28 mouse cellular contexts compared by ENCODE assay signal in the genomic region with DNA sequence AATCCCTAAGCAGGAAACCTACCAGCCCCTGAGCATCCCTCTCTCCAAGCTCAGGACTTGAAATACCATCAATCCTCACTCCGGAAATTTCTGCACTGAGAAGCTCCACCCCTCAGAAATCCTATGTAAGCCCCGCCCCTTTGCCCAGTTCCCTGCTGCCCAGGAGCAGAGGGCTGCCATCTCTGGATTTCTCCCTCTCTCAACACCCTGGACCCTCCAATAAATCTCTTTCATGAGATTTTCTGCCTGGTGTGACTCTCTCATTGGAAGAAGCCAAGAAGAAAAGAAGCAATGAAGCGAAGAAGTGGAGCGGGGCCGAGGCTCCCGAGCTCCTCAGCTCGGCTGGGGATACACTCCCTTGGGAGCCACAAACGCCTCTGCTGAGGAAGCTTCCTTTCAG. TPM values are rescaled to one million over a fixed set of nuclear protein-coding genes. Genes with fewer than 3 reads are reported as not detected.
DNase-seq lines count a peak whose midpoint lies in the region; ATAC-seq and TF ChIP-seq lines count a peak whose summit lies in the region.
"Had no signal": no experiment of that assay in that cellular context is flagged by ENCODE, and none has a peak within 500 bp of the region (broad histone marks: within the 10 kb centered on the region; RNA-seq: fewer than 3 reads in every experiment).

No protein-coding gene starts in this region.

- no peak for TF ChIP-seq CTCF in stomach, postnatal 0 days (IDR thresholded peaks at IDR 0.05; ENCODE audit: low read depth)

- no peaks in the 10 kb centered on the region for H3K4me1 ChIP-seq in hindbrain, embryonic 15.5 days (replicated peaks)
- peaks cover 4% of the 10 kb centered on the region; the same call in 1 of the 2 replicates for H3K4me1 ChIP-seq in hindbrain, embryonic 10.5 days (replicated peaks)
- 0 out of 2 replicates have a peak, but pooled peaks cover 2% of the 10 kb centered on the region for H3K4me1 ChIP-seq in midbrain, embryonic 13.5 days (replicated peaks)
- H3K4me1 ChIP-seq in midbrain, embryonic 14.5 days (ENCODE audit: control insufficient read depth, insufficient read depth, low read length): no peaks in the 10 kb centered on the region
- H3K4me1 ChIP-seq in neural tube, embryonic 15.5 days: 0 out of 2 replicates have a peak, but pooled peaks cover 2% of the 10 kb centered on the region
- H3K4me1 ChIP-seq in stomach, postnatal 0 days (replicated peaks; ENCODE audit: control insufficient read depth, insufficient read depth): no peaks in the 10 kb centered on the region
- H3K4me1 ChIP-seq: forebrain, embryonic 15.5 days; limb, embryonic 15.5 days; midbrain, embryonic 12.5 days; neural tube, embryonic 13.5 days had no signal

- ATAC-seq in hindbrain, embryonic 15.5 days (ENCODE audit: low FRiP score, low read depth): no peak
- ATAC-seq in midbrain, embryonic 13.5 days: 0 out of 2 replicates have a peak, but pooled peaks have one; percentile 6
- no peak for ATAC-seq in midbrain, embryonic 14.5 days (ENCODE audit: low FRiP score, low TSS enrichment)
- no peak for ATAC-seq in neural tube, embryonic 15.5 days (ENCODE audit: low FRiP score)
- no peak for ATAC-seq in stomach, postnatal 0 days (ENCODE audit: low FRiP score, low TSS enrichment)
- ATAC-seq: activated CD4-positive, CD25-positive, alpha-beta regulatory T cell, adult 4 months; forebrain, embryonic 15.5 days had no signal

- H3K9me3 ChIP-seq in hindbrain, embryonic 15.5 days: no peaks in the 10 kb centered on the region
- no peaks in the 10 kb centered on the region for H3K9me3 ChIP-seq in hindbrain, embryonic 10.5 days
- H3K9me3 ChIP-seq in midbrain, embryonic 13.5 days: no peaks in the 10 kb centered on the region
- no peaks in the 10 kb centered on the region for H3K9me3 ChIP-seq in midbrain, embryonic 14.5 days (ENCODE audit: control insufficient read depth, low read length)
- H3K9me3 ChIP-seq in neural tube, embryonic 15.5 days (replicated peaks): no peaks in the 10 kb centered on the region
- no peaks in the 10 kb centered on the region for H3K9me3 ChIP-seq in stomach, postnatal 0 days (ENCODE audit: control insufficient read depth, low read length)
- H3K9me3 ChIP-seq: forebrain, embryonic 15.5 days; limb, embryonic 15.5 days; midbrain, embryonic 12.5 days; neural tube, embryonic 13.5 days had no signal

- no peak overlapping the region for H3K4me3 ChIP-seq in hindbrain, embryonic 15.5 days
- H3K4me3 ChIP-seq in hindbrain, embryonic 10.5 days: no peak overlapping the region
- no peak overlapping the region for H3K4me3 ChIP-seq in midbrain, embryonic 13.5 days (replicated peaks)
- H3K4me3 ChIP-seq in midbrain, embryonic 14.5 days (replicated peaks; ENCODE audit: low read depth, low read length): no peak overlapping the region
- no peak overlapping the region for H3K4me3 ChIP-seq in neural tube, embryonic 15.5 days (replicated peaks)
- H3K4me3 ChIP-seq in stomach, postnatal 0 days (ENCODE audit: low read depth, low read length): no peak overlapping the region
- H3K4me3 ChIP-seq: forebrain, embryonic 15.5 days; limb, embryonic 15.5 days; midbrain, embryonic 12.5 days; neural tube, embryonic 13.5 days had no signal

- 33% methylated on average over 8 of the region's 8 CpGs for WGBS in hindbrain, embryonic 15.5 days
- WGBS in hindbrain, embryonic 10.5 days: 65% methylated on average over 8 of the region's 8 CpGs
- 36% methylated on average over 8 of the region's 8 CpGs for WGBS in midbrain, embryonic 13.5 days
- 29% methylated on average over 8 of the region's 8 CpGs for WGBS in midbrain, embryonic 14.5 days
- WGBS in neural tube, embryonic 15.5 days: 32% methylated on average over 8 of the region's 8 CpGs
- WGBS in stomach, postnatal 0 days: 72% methylated on average over 8 of the region's 8 CpGs

- H3K36me3 ChIP-seq in hindbrain, embryonic 15.5 days: no peaks in the 10 kb centered on the region
- no peaks in the 10 kb centered on the region for H3K36me3 ChIP-seq in hindbrain, embryonic 10.5 days
- H3K36me3 ChIP-seq in midbrain, embryonic 13.5 days: no peaks in the 10 kb centered on the region
- no peaks in the 10 kb centered on the region for H3K36me3 ChIP-seq in midbrain, embryonic 14.5 days (ENCODE audit: control insufficient read depth, insufficient read depth, low read length)
- no peaks in the 10 kb centered on the region for H3K36me3 ChIP-seq in neural tube, embryonic 15.5 days
- H3K36me3 ChIP-seq in stomach, postnatal 0 days (ENCODE audit: control insufficient read depth, insufficient read depth, low read length): no peaks in the 10 kb centered on the region
- H3K36me3 ChIP-seq: forebrain, embryonic 15.5 days; limb, embryonic 15.5 days; midbrain, embryonic 12.5 days; neural tube, embryonic 13.5 days had no signal

- no peak for TF ChIP-seq EP300 in stomach, postnatal 0 days (optimal IDR thresholded peaks at IDR 0.05)

- peak overlapping the region; percentile 22; the same call in 1 of the 2 replicates for H3K4me2 ChIP-seq in hindbrain, embryonic 15.5 days
- H3K4me2 ChIP-seq in midbrain, embryonic 13.5 days (replicated peaks): no peak overlapping the region
- no peak overlapping the region for H3K4me2 ChIP-seq in midbrain, embryonic 14.5 days (ENCODE audit: low read length)
- peak overlapping the region; percentile 39 for H3K4me2 ChIP-seq in neural tube, embryonic 15.5 days
- no peak overlapping the region for H3K4me2 ChIP-seq in stomach, postnatal 0 days (replicated peaks; ENCODE audit: low read depth)
- H3K4me2 ChIP-seq: forebrain, embryonic 15.5 days; limb, embryonic 15.5 days; lung, embryonic 14.5 days; midbrain, embryonic 12.5 days; neural tube, embryonic 13.5 days had no signal

- H3K27ac ChIP-seq in hindbrain, embryonic 15.5 days (replicated peaks): no peak overlapping the region
- no peak overlapping the region for H3K27ac ChIP-seq in hindbrain, embryonic 10.5 days
- no peak overlapping the region for H3K27ac ChIP-seq in midbrain, embryonic 13.5 days
- no peak overlapping the region for H3K27ac ChIP-seq in midbrain, embryonic 14.5 days (replicated peaks; ENCODE audit: low read depth, low read length)
- no peak overlapping the region for H3K27ac ChIP-seq in neural tube, embryonic 15.5 days (replicated peaks)
- H3K27ac ChIP-seq in stomach, postnatal 0 days (replicated peaks): 0 out of 2 replicates have a peak overlapping the region, but pooled peaks have one; percentile 4
- H3K27ac ChIP-seq: forebrain, embryonic 15.5 days; limb, embryonic 15.5 days; liver, embryonic 14.5 days; midbrain, embryonic 12.5 days; neural tube, embryonic 13.5 days had no signal

- H3K27me3 ChIP-seq in hindbrain, embryonic 15.5 days: no peaks in the 10 kb centered on the region
- H3K27me3 ChIP-seq in hindbrain, embryonic 10.5 days (ENCODE audit: insufficient read depth, poor library complexity, severe bottlenecking): no peaks in the 10 kb centered on the region
- no peaks in the 10 kb centered on the region for H3K27me3 ChIP-seq in midbrain, embryonic 13.5 days
- no peaks in the 10 kb centered on the region for H3K27me3 ChIP-seq in midbrain, embryonic 14.5 days (ENCODE audit: control insufficient read depth, insufficient read depth, low read length)
- no peaks in the 10 kb centered on the region for H3K27me3 ChIP-seq in neural tube, embryonic 15.5 days (replicated peaks)
- no peaks in the 10 kb centered on the region for H3K27me3 ChIP-seq in stomach, postnatal 0 days (ENCODE audit: control insufficient read depth, insufficient read depth, low read length)
- H3K27me3 ChIP-seq: forebrain, embryonic 15.5 days; limb, embryonic 15.5 days; midbrain, embryonic 12.5 days; neural tube, embryonic 13.5 days had no signal

- no peak for DNase-seq in hindbrain, embryonic 10.5 days (ENCODE audit: low spot score)
- no peak for DNase-seq in midbrain, embryonic 14.5 days
- no peak for DNase-seq in stomach, postnatal 0 days (ENCODE audit: low spot score)
- DNase-seq in embryo, embryonic 9.5 days (ENCODE audit: extremely low spot score): no peak
- DNase-seq: adrenal gland, adult 8-10 months; cerebellum, adult 2 months; cerebellum, postnatal 25 days; embryo, embryonic 11 days; gastrocnemius, postnatal 14 days; heart, adult 18-20 months; heart, postnatal 36 days; kidney, adult 2 months; layer of hippocampus, adult 9-11 months; left cerebral cortex, postnatal 4 days; lung, embryonic 14.5 days had no signal

- no peak overlapping the region for H3K9ac ChIP-seq in hindbrain, embryonic 15.5 days
- H3K9ac ChIP-seq in midbrain, embryonic 13.5 days (replicated peaks): no peak overlapping the region
- H3K9ac ChIP-seq in midbrain, embryonic 14.5 days (replicated peaks; ENCODE audit: low read length): no peak overlapping the region
- H3K9ac ChIP-seq in neural tube, embryonic 15.5 days (replicated peaks): no peak overlapping the region
- H3K9ac ChIP-seq in stomach, postnatal 0 days (ENCODE audit: low read length): no peak overlapping the region
- H3K9ac ChIP-seq: forebrain, embryonic 15.5 days; limb, embryonic 15.5 days; liver, embryonic 14.5 days; lung, embryonic 14.5 days; midbrain, embryonic 12.5 days; neural tube, embryonic 13.5 days had no signal

RNA-seq across cellular contexts. Expression of gene Klk5, which starts 18.6 kb away (rescaled TPM):
- polyA plus RNA-seq in hindbrain, embryonic 15.5 days (2015; fragmentation: Nextera tagmentation; extraction: Ambion mirVana): not detected in 2 replicates
- 0.12 TPM in 1 of 2 replicates, not detected in the other for polyA plus RNA-seq in hindbrain, embryonic 10.5 days (2016; fragmentation: Nextera tagmentation; extraction: Ambion mirVana)
- not detected in 2 replicates for polyA plus RNA-seq in midbrain, embryonic 13.5 days (2015; fragmentation: Nextera tagmentation; extraction: Ambion mirVana)
- not detected in 2 replicates for polyA plus RNA-seq in midbrain, embryonic 14.5 days (2014; fragmentation: Nextera tagmentation; extraction: Ambion mirVana)
- polyA plus RNA-seq in neural tube, embryonic 15.5 days (2015; fragmentation: Nextera tagmentation; extraction: Ambion mirVana): not detected in 2 replicates
- 74.9 and 79.6 TPM in 2 replicates for polyA plus RNA-seq in stomach, postnatal 0 days (2015; fragmentation: Nextera tagmentation; extraction: Ambion mirVana)
- polyA plus RNA-seq: activated CD4-positive, CD25-positive, alpha-beta regulatory T cell, adult 4 months; C2C12; cerebellum, adult 2 months; forebrain, embryonic 15.5 days; heart, embryonic 14.5 days; intestine, embryonic 14.5 days; kidney, adult 2 months; large intestine, adult 2 months; liver, embryonic 14.5 days; lung, embryonic 14.5 days; neural tube, embryonic 13.5 days had no signal

RNA-seq across cellular contexts. Expression of gene Klk4, which starts 20.5 kb away (rescaled TPM):
- polyA plus RNA-seq in hindbrain, embryonic 15.5 days (2015; fragmentation: Nextera tagmentation; extraction: Ambion mirVana): 1.7 and 2.6 TPM in 2 replicates
- polyA plus RNA-seq in hindbrain, embryonic 10.5 days (2016; fragmentation: Nextera tagmentation; extraction: Ambion mirVana): 0.41 TPM in 1 of 2 replicates, not detected in the other
- polyA plus RNA-seq in midbrain, embryonic 13.5 days (2015; fragmentation: Nextera tagmentation; extraction: Ambion mirVana): not detected in 2 replicates
- not detected in 2 replicates for polyA plus RNA-seq in midbrain, embryonic 14.5 days (2014; fragmentation: Nextera tagmentation; extraction: Ambion mirVana)
- polyA plus RNA-seq in neural tube, embryonic 15.5 days (2015; fragmentation: Nextera tagmentation; extraction: Ambion mirVana): 0.28 TPM in 1 of 2 replicates, not detected in the other
- polyA plus RNA-seq in stomach, postnatal 0 days (2015; fragmentation: Nextera tagmentation; extraction: Ambion mirVana): not detected in 2 replicates
- polyA plus RNA-seq: activated CD4-positive, CD25-positive, alpha-beta regulatory T cell, adult 4 months; C2C12; cerebellum, adult 2 months; heart, embryonic 14.5 days; intestine, embryonic 14.5 days; kidney, adult 2 months; large intestine, adult 2 months; limb, embryonic 15.5 days; liver, embryonic 14.5 days; lung, embryonic 14.5 days; midbrain, embryonic 12.5 days had no signal

RNA-seq across cellular contexts. Expression of gene Klk6, which starts 36.1 kb away (rescaled TPM):
- polyA plus RNA-seq in hindbrain, embryonic 15.5 days (2015; fragmentation: Nextera tagmentation; extraction: Ambion mirVana): not detected in 2 replicates
- not detected in 2 replicates for polyA plus RNA-seq in hindbrain, embryonic 10.5 days (2016; fragmentation: Nextera tagmentation; extraction: Ambion mirVana)
- polyA plus RNA-seq in midbrain, embryonic 13.5 days (2015; fragmentation: Nextera tagmentation; extraction: Ambion mirVana): not detected in 2 replicates
- polyA plus RNA-seq in midbrain, embryonic 14.5 days (2014; fragmentation: Nextera tagmentation; extraction: Ambion mirVana): not detected in 2 replicates
- polyA plus RNA-seq in neural tube, embryonic 15.5 days (2015; fragmentation: Nextera tagmentation; extraction: Ambion mirVana): not detected in 2 replicates
- polyA plus RNA-seq in stomach, postnatal 0 days (2015; fragmentation: Nextera tagmentation; extraction: Ambion mirVana): 11.3 and 23.9 TPM in 2 replicates
- polyA plus RNA-seq: activated CD4-positive, CD25-positive, alpha-beta regulatory T cell, adult 4 months; forebrain, embryonic 15.5 days; heart, embryonic 14.5 days; kidney, adult 2 months; large intestine, adult 2 months; liver, embryonic 14.5 days; lung, embryonic 14.5 days; midbrain, embryonic 12.5 days; neural tube, embryonic 13.5 days had no signal

RNA-seq across cellular contexts. Expression of gene Klk7, which starts 49.3 kb away (rescaled TPM):
- polyA plus RNA-seq in hindbrain, embryonic 15.5 days (2015; fragmentation: Nextera tagmentation; extraction: Ambion mirVana): 0.13 TPM in 1 of 2 replicates, not detected in the other
- polyA plus RNA-seq in hindbrain, embryonic 10.5 days (2016; fragmentation: Nextera tagmentation; extraction: Ambion mirVana): 0.11 TPM in 1 of 2 replicates, not detected in the other
- not detected in 2 replicates for polyA plus RNA-seq in midbrain, embryonic 13.5 days (2015; fragmentation: Nextera tagmentation; extraction: Ambion mirVana)
- not detected in 2 replicates for polyA plus RNA-seq in midbrain, embryonic 14.5 days (2014; fragmentation: Nextera tagmentation; extraction: Ambion mirVana)
- polyA plus RNA-seq in neural tube, embryonic 15.5 days (2015; fragmentation: Nextera tagmentation; extraction: Ambion mirVana): 0.24 TPM in 1 of 2 replicates, not detected in the other
- polyA plus RNA-seq in stomach, postnatal 0 days (2015; fragmentation: Nextera tagmentation; extraction: Ambion mirVana): 56.5 and 56.8 TPM in 2 replicates
- polyA plus RNA-seq: activated CD4-positive, CD25-positive, alpha-beta regulatory T cell, adult 4 months; C2C12; cerebellum, adult 2 months; forebrain, embryonic 15.5 days; kidney, adult 2 months; large intestine, adult 2 months; liver, embryonic 14.5 days; midbrain, embryonic 12.5 days; neural tube, embryonic 13.5 days had no signal

Comparison
In these comparisons a context has a peak if more than half of its experiments do, and no peak if none do; other contexts are left out.
1. H3K4me2 ChIP-seq: peak in hindbrain, embryonic 15.5 days (single experiment) and neural tube, embryonic 15.5 days (single experiment); none in midbrain, embryonic 13.5 days (single experiment), midbrain, embryonic 14.5 days (single experiment) and stomach, postnatal 0 days (single experiment).
2. RNA of gene Klk5, which starts 18.6 kb away (polyA plus RNA-seq): 74.9 to 79.6 TPM in stomach, postnatal 0 days; 0.12 TPM in hindbrain, embryonic 10.5 days, not detected in hindbrain, embryonic 15.5 days, not detected in midbrain, embryonic 13.5 days, not detected in midbrain, embryonic 14.5 days and not detected in neural tube, embryonic 15.5 days; every median in the first group is over 10 times any median in the second.
3. RNA of gene Klk6, which starts 36.1 kb away (polyA plus RNA-seq): 11.3 to 23.9 TPM in stomach, postnatal 0 days; not detected in hindbrain, embryonic 15.5 days, not detected in hindbrain, embryonic 10.5 days, not detected in midbrain, embryonic 13.5 days, not detected in midbrain, embryonic 14.5 days and not detected in neural tube, embryonic 15.5 days; every median in the first group is over 10 times any median in the second.